Mouse (Mus musculus) stomach, embryonic 15.5 days (tissue): ENCODE measurements at regions not wholly inside any gene's neighbourhood (a gene's known extent, or its start where the extent isn't known, plus 50 kb on each side); places are given as distances from the start of the nearest gene placed in this dataset.
"Not testable (repeated sequence)": the region's sequence is repeated elsewhere in the genome, so short reads cannot be mapped to it uniquely, and the experiment has no call there.

Source experiments
- ATAC-seq: fragments of 200-750 bp; cut with Nextera tagmentation; 2 replicates; pipeline ENCODE4 v1.8.0; 2017; ENCODE audit warnings: low read depth, moderate number of reproducible peaks, moderate TSS enrichment; ENCODE audit not compliant: insufficient read depth, low FRiP score
- H3K27ac ChIP-seq: fragments of 300-500 bp; sonication (generic); 2 replicates; pipeline ENCODE4 v1.5.1; 2015; ENCODE audit warnings: mild to moderate bottlenecking, inconsistent platforms
- H3K27me3 ChIP-seq: fragments of 300-500 bp; sonication (generic); replicated peaks from 2 replicates; pipeline ENCODE4 v1.6.1; 2015; ENCODE audit warnings: inconsistent platforms
- H3K36me3 ChIP-seq: fragments of 300-500 bp; sonication (generic); 2 replicates; pipeline ENCODE4 v1.6.1; 2015; ENCODE audit warnings: inconsistent platforms
- H3K4me1 ChIP-seq: fragments of 300-500 bp; sonication (generic); 2 replicates; pipeline ENCODE4 v1.6.1; 2015; ENCODE audit warnings: inconsistent platforms
- H3K4me2 ChIP-seq: fragments of 300-500 bp; sonication (generic); 2 replicates; pipeline ENCODE4 v1.6.1; 2015; ENCODE audit warnings: mild to moderate bottlenecking, inconsistent platforms
- H3K4me3 ChIP-seq: fragments of 300-500 bp; sonication (generic); replicated peaks from 2 replicates; pipeline ENCODE4 v1.5.1; 2015; ENCODE audit warnings: inconsistent platforms
- H3K9ac ChIP-seq: fragments of 300-500 bp; sonication (generic); 2 replicates; pipeline ENCODE4 v1.6.1; 2015; ENCODE audit warnings: inconsistent platforms
- H3K9me3 ChIP-seq: fragments of 300-500 bp; sonication (generic); 2 replicates; pipeline ENCODE4 v1.6.1; 2016; ENCODE audit warnings: inconsistent platforms
- WGBS: fragments of 180-500 bp; shearing (Covaris S2); methylation state at CpG from one replicate; pipeline ENCODE4 v1.1.7; 2015; 5-methylcytosine and 5-hydroxymethylcytosine counted together

DNA sequence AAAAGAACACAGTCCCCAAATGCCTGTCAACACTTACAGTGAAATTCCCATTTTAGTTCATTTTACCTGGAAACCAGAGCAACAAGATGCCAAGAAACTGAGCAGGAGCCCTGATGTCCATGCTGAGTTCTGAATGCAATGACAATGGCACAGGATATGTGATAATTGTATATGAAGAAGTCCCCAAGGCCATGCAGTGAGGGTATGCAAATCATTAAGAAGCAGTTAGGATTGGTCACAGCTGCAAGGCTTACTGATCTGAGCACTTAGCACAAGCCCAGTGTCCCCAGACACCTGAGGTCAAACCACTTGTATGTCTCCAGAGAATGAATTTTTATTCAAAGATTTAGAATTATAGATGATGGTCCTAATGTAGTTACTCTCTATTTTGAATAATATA is 419.0 kb upstream of the Tacstd2 start:
- H3K9me3 ChIP-seq = not testable (repeated sequence)

DNA sequence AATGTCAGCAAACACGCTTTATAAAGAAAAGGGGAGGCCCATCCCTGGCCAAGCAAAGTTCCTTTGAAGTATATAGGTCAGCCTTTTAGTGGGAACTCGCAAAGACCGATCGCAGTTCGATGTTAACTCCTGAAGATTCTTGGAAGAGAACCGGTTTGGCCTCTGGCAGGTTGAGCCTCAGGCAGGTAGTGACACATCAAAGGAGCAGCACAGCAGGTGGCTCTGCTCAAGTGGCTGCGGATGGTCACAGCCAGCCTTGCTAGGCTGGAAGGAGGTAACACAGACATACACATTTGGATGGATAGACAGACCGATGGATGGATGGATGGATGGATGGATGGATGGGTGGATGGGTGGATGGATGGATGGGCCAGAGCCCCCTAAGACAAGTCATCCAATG is 395.9 kb upstream of the Tacstd2 start:
- H3K4me3 ChIP-seq, H3K27me3 ChIP-seq, ATAC-seq, H3K27ac ChIP-seq, H3K9ac ChIP-seq, H3K4me2 ChIP-seq, H3K9me3 ChIP-seq, H3K36me3 ChIP-seq, H3K4me1 ChIP-seq: not testable (repeated sequence)
- WGBS = 21% methylated on average over 8 of the region's 8 CpGs

More for the DNA sequence above, 419.0 kb upstream of the Tacstd2 start:
- not testable (repeated sequence) for H3K4me3 ChIP-seq, H3K36me3 ChIP-seq, H3K27me3 ChIP-seq, ATAC-seq, H3K4me1 ChIP-seq, H3K9ac ChIP-seq, H3K27ac ChIP-seq, H3K4me2 ChIP-seq

DNA sequence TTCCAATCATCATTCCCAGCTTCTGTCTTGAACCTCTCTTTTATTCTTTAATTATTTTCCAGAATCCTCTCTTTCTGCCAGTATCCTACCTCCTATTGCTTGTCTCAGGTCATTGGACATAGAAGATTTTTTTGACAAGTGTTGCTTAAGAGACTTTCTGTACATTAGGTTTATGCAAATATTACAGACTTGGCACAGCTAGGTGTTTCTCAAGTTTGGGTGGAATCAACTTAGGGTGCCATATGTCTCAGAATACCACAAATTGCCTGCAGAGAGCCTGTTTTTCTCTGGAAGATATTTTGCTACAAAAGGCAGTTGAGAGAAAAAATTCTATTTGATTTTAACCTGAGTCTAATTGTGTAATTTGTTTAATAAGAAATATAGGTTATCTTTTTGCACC is 386.9 kb upstream of the Tacstd2 start:
- no peak for ATAC-seq
- no peaks in the 10 kb centered on the region for H3K27me3 ChIP-seq
- H3K27ac ChIP-seq = no peak overlapping the region
- H3K4me3 ChIP-seq = no peak overlapping the region
- no peaks in the 10 kb centered on the region for H3K9me3 ChIP-seq
- H3K4me1 ChIP-seq = no peaks in the 10 kb centered on the region
- no peaks in the 10 kb centered on the region for H3K36me3 ChIP-seq
- H3K9ac ChIP-seq = no peak overlapping the region
- no peak overlapping the region for H3K4me2 ChIP-seq

DNA sequence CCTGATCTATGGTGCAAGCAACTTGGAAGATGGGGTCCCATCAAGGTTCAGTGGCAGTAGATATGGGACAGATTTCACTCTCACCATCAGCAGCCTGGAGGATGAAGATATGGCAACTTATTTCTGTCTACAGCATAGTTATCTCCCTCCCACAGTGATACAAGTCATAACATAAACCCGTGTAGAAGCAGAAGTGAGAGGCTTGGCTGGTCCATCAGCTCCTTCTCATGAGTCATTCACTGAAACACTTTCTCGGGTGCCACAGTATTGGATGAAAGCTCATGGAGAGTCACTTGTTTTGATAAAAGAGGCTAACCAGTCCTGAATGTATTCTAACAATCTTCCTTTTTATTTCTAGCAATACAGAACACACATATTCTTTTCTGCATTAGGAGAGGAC is 378.3 kb upstream of the Tacstd2 start:
- Histone ChIP-seq H3K27me3 (no peaks in the 10 kb centered on the region), H3K4me1 (no peaks in the 10 kb centered on the region), H3K36me3 (no peaks in the 10 kb centered on the region), H3K9ac (no peak overlapping the region), H3K4me3 (no peak overlapping the region), H3K9me3 (no peaks in the 10 kb centered on the region), H3K4me2 (no peak overlapping the region), H3K27ac (no peak overlapping the region)
- no peak for ATAC-seq
- WGBS = 60% methylated on average over 2 of the region's 2 CpGs

DNA sequence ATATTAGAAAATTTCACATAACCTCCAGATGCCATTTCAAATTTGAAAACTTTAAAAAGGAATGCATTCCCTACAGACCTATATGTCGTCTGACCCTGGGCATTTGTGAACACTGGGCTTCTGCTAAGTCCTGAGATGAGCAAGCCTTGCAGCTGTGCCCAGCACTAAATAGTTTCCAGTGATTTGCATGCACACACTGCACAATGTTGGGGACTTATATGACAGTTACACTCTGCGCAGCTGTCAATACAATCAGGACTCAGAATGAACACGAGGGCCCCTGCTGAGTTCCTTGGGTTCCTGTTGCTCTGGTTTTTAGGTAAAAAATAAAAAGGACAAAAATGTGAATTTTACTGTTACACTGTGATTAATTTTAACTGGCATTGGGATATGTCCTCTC is 377.7 kb upstream of the Tacstd2 start:
- Histone ChIP-seq H3K27ac (no peak overlapping the region), H3K9me3 (no peaks in the 10 kb centered on the region), H3K4me2 (no peak overlapping the region), H3K4me3 (no peak overlapping the region), H3K36me3 (no peaks in the 10 kb centered on the region), H3K9ac (no peak overlapping the region), H3K27me3 (no peaks in the 10 kb centered on the region), H3K4me1 (no peaks in the 10 kb centered on the region)
- 79% methylated on average over 3 of the region's 3 CpGs for WGBS
- ATAC-seq = no peak

DNA sequence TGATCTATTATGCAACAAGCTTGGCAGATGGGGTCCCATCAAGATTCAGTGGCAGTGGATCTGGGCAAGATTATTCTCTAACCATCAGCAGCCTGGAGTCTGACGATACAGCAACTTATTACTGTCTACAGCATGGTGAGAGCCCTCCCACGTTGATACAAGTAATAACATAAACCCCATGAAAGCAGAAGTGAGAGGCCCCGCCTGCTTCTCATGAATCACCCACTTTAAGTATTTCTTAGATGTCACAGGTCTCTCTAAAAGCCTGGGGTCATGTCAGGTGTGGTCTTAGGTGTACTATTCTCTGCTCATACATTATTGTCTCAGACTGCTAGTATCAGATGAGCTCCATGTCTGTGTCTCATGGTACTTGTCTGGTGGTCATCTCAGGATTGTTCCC is 360.9 kb upstream of the Tacstd2 start:
- no peak for ATAC-seq
- Histone ChIP-seq H3K27me3 (no peaks in the 10 kb centered on the region), H3K4me1 (no peaks in the 10 kb centered on the region), H3K27ac (no peak overlapping the region), H3K36me3 (no peaks in the 10 kb centered on the region), H3K4me2 (no peak overlapping the region), H3K9ac (no peak overlapping the region), H3K4me3 (no peak overlapping the region), H3K9me3 (no peaks in the 10 kb centered on the region)
- WGBS = 59% methylated on average over 3 of the region's 3 CpGs

DNA sequence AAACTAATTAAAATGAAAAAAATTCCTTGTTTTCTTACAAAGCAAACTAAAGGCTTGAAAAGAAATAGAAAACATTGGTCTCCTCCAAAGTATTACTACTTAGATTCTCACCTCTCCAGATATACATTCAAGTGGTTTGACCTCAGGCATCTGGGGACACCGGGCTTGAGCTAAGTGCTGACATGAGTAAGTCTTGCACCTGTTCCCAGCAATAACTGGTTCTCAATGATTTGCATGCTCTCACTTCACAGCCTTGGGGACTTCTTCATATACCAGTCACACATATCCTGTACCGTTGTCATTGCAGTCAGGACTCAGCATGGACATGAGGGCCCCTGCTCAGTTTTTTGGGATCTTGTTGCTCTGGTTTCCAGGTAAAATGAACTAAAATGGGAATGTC is 360.3 kb upstream of the Tacstd2 start:
- H3K9me3 ChIP-seq = no peaks in the 10 kb centered on the region
- no peaks in the 10 kb centered on the region for H3K36me3 ChIP-seq
- no peak overlapping the region for H3K4me3 ChIP-seq
- no peak for ATAC-seq
- 88% methylated on average over 2 of the region's 2 CpGs for WGBS
- H3K27ac ChIP-seq = no peak overlapping the region
- no peaks in the 10 kb centered on the region for H3K4me1 ChIP-seq
- H3K9ac ChIP-seq = no peak overlapping the region
- H3K4me2 ChIP-seq = no peak overlapping the region
- no peaks in the 10 kb centered on the region for H3K27me3 ChIP-seq

DNA sequence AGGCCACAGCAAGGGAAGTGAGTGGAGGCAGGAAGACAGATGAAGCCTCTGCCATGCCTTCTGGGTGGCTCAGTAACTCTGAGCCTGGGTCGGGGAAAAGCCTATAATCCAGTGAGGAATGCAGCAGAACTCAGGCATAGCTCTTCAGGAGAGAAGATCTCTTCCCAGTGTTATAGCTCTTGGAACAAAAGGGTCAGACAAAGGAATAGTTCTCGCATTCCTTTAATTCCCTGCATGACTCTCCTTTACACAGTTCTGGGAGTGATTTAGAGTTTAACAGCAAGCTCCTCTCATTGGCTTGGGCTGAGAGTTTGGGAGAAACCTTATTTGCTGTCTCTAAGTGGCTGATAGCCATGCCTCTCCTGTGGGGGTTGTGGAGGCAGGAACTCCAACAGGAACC is 352.0 kb upstream of the Tacstd2 start:
- Histone ChIP-seq H3K27me3 (no peaks in the 10 kb centered on the region), H3K4me1 (no peaks in the 10 kb centered on the region), H3K4me2 (no peak overlapping the region), H3K9me3 (no peaks in the 10 kb centered on the region), H3K4me3 (no peak overlapping the region), H3K27ac (no peak overlapping the region), H3K36me3 (no peaks in the 10 kb centered on the region), H3K9ac (no peak overlapping the region)
- WGBS = 71% methylated on average over 2 of the region's 2 CpGs
- ATAC-seq = no peak

DNA sequence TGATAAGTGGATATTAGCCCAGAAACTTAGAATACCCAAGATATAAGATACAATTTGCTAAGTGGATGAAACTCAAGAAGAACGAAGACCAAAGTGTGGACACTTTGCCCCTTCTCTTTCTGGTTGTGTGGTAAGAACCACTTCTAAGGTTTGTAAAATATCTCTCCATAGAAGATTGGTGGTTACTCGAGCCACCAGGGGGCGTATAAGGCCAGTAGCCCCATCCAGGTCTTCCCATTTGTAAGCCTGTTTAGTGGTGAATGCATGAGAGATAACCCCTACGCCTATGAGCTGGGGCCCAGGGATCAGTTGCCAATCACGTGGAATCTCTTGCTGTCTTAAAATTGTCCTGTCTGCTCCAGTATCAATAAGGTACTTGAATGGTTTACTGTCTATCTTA is 349.3 kb upstream of the Tacstd2 start:
- ATAC-seq = no peak
- Histone ChIP-seq H3K27me3 (no peaks in the 10 kb centered on the region), H3K4me3 (no peak overlapping the region), H3K27ac (no peak overlapping the region), H3K9me3 (no peaks in the 10 kb centered on the region), H3K36me3 (no peaks in the 10 kb centered on the region), H3K4me1 (no peaks in the 10 kb centered on the region), H3K4me2 (no peak overlapping the region), H3K9ac (no peak overlapping the region)
- 80% methylated on average over 5 of the region's 5 CpGs for WGBS

DNA sequence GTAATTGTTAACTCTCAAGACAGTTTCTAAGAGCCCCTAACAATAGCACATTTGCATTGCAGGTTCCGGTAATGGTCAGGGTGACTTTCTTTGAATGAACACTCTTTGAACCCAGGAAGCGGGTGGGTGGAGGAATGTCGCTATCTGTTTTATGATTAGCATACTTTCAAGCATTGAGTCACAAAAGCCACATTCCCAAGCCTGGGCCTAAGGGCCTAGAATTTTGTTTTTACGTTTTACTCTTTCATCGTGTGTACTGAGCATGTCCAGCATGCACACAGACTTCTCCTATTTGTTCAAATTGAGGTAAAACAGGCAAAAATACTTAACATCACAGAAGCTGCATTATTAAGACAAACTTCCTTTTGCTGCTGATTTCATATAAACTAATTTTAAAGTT is 345.9 kb upstream of the Tacstd2 start:
- 89% methylated on average over 5 of the region's 5 CpGs for WGBS
- H3K9me3 ChIP-seq, H3K9ac ChIP-seq, H3K27me3 ChIP-seq, ATAC-seq, H3K4me1 ChIP-seq, H3K4me3 ChIP-seq, H3K36me3 ChIP-seq, H3K27ac ChIP-seq, H3K4me2 ChIP-seq: not testable (repeated sequence)

DNA sequence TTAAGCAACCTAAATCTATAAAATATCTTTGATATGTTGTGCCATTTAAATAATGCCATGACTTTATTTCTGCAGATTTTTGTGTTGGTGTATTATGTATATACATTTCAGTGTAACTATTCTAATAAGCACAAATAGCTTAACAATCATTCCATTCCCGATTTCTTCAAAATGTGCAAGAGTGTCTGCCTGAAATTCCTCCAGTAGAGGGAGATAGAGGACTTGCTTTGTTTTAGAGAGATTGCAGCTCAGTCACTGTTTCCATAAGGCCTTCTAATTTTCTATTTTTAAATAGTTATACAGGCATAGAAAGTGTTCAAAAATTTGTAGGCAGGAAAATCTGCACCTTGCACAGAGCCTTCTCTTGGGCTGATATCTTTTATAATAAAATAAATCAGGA is 322.3 kb upstream of the Tacstd2 start:
- ATAC-seq, H3K4me3 ChIP-seq, H3K9me3 ChIP-seq, H3K27ac ChIP-seq, H3K4me1 ChIP-seq, H3K4me2 ChIP-seq, H3K27me3 ChIP-seq, H3K9ac ChIP-seq, H3K36me3 ChIP-seq: not testable (repeated sequence)
- 8% methylated on average over 1 of the region's 1 CpGs for WGBS

DNA sequence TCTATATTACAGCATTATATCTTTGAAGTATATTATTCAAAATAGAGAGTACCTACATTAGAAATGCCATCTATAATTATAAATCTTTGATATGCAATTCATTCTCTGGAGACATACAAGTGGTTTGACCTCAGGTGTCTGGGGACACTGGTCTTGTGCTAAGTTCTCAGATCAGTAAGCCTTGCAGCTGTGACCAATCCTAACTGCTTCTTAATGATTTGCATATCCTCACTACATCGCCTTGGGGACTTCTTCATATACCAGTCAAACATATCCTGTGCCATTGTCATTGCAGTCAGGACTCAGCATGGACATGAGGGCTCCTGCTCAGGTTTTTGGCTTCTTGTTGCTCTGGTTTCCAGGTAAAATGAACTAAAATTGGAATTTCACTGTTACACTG is 303.9 kb upstream of the Tacstd2 start:
- 79% methylated on average over 1 of the region's 1 CpGs for WGBS
- H3K27me3 ChIP-seq = not testable (repeated sequence)

DNA sequence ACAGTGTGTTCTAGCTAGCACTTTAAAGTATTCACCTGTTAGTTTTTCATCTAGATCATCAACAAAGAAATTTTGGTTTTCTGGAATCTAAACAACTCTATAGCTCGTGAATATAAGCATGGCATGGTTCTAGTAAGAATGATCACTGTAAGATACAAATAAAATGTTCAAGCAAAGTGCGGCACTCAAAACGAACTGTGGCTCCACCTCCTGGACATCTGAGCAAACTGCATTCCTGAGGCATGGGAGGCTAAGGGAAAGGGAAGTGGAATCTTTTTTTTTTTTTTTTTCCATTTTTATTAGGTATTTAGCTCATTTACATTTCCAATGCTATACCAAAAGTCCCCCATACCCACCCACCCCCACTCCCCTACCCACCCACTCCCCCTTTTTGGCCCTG is 276.9 kb upstream of the Tacstd2 start:
- 7% methylated on average over 3 of the region's 3 CpGs for WGBS
- not testable (repeated sequence) for H3K9ac ChIP-seq, H3K36me3 ChIP-seq, H3K27me3 ChIP-seq, H3K9me3 ChIP-seq, H3K4me2 ChIP-seq, H3K4me3 ChIP-seq, ATAC-seq, H3K27ac ChIP-seq, H3K4me1 ChIP-seq

More for the DNA sequence above, 303.9 kb upstream of the Tacstd2 start:
- not testable (repeated sequence) for H3K4me1 ChIP-seq, H3K36me3 ChIP-seq, ATAC-seq, H3K27ac ChIP-seq, H3K9ac ChIP-seq, H3K9me3 ChIP-seq, H3K4me3 ChIP-seq, H3K4me2 ChIP-seq
